Mouse (Mus musculus): ENCODE data around the gene Rnf207. TPM values are rescaled to one million over a fixed set of nuclear protein-coding genes. Genes with fewer than 3 reads are reported as not detected.

Rnf207 gene
- 1 to 10 TPM in 1 of 2 experiments, under 1 TPM in 1; 0.54 to 5.7 TPM for polyA plus RNA-seq (2017; shearing (Covaris generic))

DNA sequence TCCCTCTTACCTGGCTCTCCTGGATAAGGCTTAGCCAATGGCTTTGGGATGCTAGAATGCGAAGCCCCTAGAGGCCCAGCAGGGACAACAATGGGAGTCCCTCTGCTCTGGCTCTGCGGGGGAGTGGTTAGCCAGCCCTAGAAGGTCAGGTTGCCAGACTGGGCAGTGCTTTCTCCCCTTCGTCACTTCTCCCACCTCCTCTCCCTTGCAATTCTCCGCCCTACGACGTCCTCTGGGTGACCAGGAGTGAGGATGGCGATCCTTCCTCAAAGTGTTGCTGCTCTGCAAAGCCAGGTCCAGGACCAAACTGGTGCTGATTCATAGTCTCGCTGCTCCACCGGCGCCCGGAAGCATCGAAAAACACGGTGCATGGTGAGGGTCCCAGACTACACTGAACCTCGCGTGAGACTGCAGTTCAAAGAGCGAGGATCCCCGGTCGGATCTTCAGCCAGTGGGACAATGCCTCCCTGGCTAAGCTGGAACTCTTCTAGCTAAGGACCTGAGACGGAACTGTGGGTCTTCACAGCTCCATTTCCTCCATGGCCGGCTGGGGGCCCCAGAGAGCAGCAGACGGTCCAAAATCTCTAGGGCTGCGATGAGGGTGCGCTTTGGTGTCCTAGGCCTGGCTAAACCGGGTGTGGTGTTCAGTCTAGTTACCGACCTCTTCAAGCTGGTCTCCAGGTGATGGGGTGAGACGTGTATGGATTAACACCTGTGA lies at the start of gene Rnf207:
Rnf207 (minus strand) TSS at position 477 of the 718 bp plus-strand sequence.

DNA sequence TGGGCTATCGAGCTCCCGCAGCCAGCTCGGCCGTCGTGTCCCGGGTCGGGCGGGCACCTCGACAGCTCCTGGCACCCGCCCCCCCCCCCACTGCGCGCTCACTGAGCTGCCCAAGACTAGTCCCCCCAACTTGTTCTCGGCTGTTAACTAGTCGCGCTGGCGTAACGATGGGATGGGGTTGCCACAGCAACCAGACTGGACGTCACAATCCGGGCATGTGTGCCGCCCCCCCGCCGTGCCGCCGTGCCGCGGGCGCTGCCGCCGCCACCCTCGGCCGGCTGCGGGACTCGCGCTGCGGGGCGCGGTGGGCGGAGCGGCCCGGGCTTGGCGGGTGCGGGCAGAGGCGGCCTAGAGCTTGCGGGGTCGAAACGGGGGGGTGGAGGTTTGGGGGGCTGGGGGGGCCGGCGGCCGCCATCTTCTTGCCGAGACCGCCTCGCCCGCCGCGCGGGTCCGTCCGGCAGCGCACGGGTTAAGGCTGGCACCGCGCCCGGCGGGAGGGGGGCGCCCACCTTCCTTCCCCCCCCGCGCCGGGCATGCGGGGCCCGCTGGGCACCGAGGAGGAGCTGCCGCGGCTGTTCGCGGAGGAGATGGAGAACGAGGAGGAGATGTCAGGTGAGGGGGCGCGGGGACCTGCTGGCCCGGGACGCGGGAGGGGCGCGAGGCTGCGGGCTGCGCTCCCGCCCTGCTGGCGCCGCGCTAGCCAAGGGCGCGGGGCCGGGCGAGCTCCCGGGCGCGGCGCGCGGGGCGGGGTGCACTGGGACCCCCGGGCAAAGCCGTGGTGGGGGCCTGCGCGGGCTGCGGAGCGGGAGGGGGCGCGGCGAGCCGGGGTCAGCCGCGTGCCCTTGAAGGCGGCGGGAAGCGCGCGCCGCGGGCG lies 19.9 kb upstream of the Rnf207 start, which contains the start of gene Chd5:
Chd5 (plus strand) TSS at position 233 of the 874 bp plus-strand sequence.

DNA sequence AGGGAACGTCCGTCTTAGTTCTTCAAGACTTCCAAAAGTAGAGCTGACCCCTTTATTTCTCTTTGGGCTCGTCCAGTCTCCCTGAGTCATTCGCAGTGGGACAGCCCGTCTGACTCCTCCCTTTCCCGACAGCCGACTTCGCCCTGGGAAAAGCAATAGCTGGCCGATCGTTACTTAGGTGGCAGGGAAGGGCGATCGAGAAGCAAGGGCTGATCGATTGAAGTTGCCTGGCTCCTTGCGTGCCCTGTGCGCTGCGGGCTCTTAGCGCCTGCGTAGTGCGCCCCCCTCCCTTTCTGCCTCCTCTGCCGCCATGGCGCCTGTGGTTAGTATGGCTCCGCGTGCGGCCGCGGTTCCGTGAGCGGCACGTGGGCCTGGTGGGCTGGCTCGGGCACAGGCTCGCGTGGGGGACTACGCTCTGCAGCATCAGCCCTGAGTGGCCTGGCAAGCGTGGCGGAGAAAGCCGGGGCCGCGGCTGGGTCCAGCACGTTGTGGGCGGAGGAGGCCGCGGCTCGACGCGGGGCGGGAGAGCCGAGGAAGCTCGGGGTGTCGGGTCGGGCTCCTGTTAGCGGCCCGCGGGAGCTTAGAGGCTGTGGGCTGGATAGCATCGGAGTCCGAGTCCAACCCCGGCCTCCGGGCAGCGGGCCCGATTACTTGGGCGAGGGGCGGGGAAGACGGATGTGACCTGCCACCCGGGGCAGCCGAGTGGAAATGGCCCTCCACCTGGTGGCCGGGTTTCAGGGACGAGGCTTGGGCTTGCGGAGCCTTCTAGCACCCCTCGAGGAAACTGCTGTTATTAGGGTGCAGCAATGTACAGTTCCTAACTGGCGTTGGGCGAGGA lies 7.0 kb upstream of the Rnf207 start, which contains the start of gene Rpl22:
Rpl22 (plus strand) TSS at position 169 of the 838 bp plus-strand sequence.

DNA sequence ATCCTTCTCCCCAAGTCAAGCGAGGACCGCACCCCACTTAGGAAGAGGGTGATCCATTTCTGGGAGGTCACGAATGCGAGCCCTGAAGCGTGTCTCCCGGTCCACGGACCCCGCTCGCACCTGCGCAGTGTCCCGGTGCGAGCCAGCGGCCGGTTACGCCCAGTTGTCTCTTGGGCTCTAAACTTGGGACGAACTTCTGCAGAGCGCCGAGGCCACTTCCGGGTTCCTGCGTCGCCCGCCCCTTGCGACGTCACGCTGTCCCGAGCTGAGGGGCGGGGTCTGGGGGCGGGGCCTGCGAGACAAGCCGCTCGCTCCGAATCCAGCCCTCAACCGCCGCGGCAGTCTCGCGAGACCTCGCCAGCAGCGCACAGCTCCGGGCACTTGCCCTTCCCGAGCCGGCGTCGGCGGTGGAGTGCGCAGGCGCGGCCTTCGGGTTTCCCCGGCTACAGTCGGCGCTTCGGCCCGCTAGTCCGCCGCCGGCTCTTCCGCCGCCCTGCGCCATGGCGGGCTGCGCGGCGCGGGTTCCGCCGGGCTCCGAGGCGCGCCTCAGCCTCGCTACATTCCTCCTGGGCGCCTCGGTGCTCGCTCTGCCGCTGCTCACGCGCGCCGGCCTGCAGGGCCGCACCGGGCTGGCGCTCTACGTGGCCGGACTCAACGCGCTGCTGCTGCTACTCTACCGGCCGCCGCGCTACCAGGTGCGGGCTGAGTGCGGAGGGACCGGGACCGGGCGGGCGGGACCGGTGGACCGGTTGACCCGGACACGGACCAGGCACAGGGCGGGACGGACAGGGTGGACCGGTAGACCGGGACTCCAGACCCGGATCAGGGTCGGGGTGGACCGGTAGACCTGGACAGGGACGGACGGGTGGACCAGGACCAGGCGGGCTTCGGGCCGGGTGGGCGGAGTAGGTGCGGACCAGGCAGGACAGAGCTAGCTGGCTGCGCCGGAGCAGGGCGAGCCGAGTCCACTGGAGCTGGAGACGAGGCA lies 21.6 kb downstream of the Rnf207 start, which contains the start of gene Icmt:
Icmt (plus strand) TSS at position 354 of the 988 bp plus-strand sequence.

DNA sequence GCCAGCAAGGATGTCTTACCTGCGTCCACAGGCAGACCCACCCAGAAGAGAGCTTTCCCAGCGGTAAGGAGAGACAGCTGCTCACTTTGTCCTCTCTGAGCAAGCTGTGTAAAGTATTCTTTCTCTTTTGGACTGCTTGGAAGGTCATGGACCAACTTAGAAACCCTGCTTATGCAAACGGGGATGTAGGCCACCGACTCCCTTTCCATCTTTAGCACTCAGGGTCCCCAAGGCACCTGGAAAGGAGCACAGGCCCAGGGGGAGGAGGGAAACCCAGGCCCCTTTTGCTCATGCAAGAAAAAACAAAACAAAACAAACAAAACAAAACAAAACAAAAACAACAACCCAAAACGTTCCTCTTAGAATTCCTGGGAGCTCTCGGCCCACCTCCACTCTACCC lies 27.2 kb downstream of the Rnf207 start, which contains the start of gene Hes3:
Hes3 (minus strand) TSS at position 101 of the 400 bp plus-strand sequence.

DNA sequence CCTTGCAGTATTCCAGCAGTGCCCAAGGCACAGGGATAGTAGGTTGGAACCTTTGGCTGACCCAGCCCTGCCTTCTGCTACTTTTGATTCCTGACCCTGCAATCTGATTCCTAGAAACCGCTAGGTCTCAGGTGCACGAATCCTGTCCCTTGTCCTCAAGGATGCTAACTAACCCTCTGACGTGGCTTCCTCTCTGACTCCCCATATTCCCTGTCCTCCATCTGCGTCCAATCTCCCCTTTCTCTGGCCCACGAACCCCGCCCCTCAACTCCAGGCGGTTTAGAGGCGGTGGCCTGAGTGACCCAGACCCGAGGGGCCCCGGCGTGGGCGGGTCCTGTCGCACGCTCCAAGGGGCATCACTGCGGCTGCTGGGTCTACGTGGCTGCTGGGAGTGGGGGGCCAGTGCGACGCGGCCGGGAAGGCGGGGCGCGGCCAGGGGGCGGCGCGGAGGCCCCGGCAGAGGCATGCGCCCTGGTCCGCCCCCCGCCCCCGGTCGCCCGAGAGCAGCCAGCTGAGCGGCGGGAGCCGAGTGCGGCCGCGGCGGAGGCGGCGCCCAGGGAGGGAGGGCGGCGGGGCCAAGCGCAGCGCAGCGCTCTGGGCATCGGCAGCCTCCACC lies 45.1 kb downstream of the Rnf207 start, which contains the start of gene Gpr153:
Gpr153 (plus strand) TSS at position 612 of the 616 bp plus-strand sequence.

Other genes with a start within 250 kb of the Rnf207 start
- 1 to 10 TPM; 6.4 to 8.3 TPM for gene Plekhg5, start 246.5 kb downstream of the Rnf207 start, polyA plus RNA-seq (2017; shearing (Covaris generic))
- 100 to 1,000 TPM; 148 to 160 TPM for gene Tnfrsf25, start 203.1 kb downstream of the Rnf207 start, polyA plus RNA-seq (2017; shearing (Covaris generic))
- gene Espn, start 166.6 kb downstream of the Rnf207 start, polyA plus RNA-seq (2017; shearing (Covaris generic)), result 10 to 100 TPM; 30.5 to 31.0 TPM
- not detected for gene Hes2, start 160.1 kb downstream of the Rnf207 start, polyA plus RNA-seq (2017; shearing (Covaris generic))
- 100 to 1,000 TPM in 1 of 2 experiments, 10 to 100 TPM in 1; 71.4 to 130 TPM for gene Acot7, start 140.9 kb downstream of the Rnf207 start, polyA plus RNA-seq (2017; shearing (Covaris generic))
- gene Gpr153, start 44.8 kb downstream of the Rnf207 start, polyA plus RNA-seq (2017; shearing (Covaris generic)), result 1 to 10 TPM in 1 of 2 experiments, under 1 TPM in 1; 0.48 to 1.6 TPM
- gene Hes3, start 27.3 kb downstream of the Rnf207 start, polyA plus RNA-seq (2017; shearing (Covaris generic)), result 1 to 10 TPM in 1 of 2 experiments, under 1 TPM in 1; 0.25 to 2.8 TPM
- 10 to 100 TPM; 22.3 to 26.2 TPM for gene Icmt, start 21.8 kb downstream of the Rnf207 start, polyA plus RNA-seq (2017; shearing (Covaris generic))
- 100 to 1,000 TPM; 369 to 432 TPM for gene Rpl22, start 6.7 kb upstream of the Rnf207 start, polyA plus RNA-seq (2017; shearing (Covaris generic))
- under 1 TPM; 0.05 to 0.18 TPM for gene Chd5, start 19.7 kb upstream of the Rnf207 start, polyA plus RNA-seq (2017; shearing (Covaris generic))
- gene Nphp4, start 157.7 kb upstream of the Rnf207 start, polyA plus RNA-seq (2017; shearing (Covaris generic)), result 1 to 10 TPM; 1.2 to 1.3 TPM
- gene Kcnab2, start 158.9 kb upstream of the Rnf207 start, polyA plus RNA-seq (2017; shearing (Covaris generic)), result 100 to 1,000 TPM in 1 of 2 experiments, 10 to 100 TPM in 1; 96.1 to 134 TPM